Mouse (Mus musculus) fibroblast of lung, adult 2 months (primary cell): ENCODE measurements at regions not wholly inside any gene's neighbourhood (a gene's known extent, or its start where the extent isn't known, plus 50 kb on each side); places are given as distances from the start of the nearest gene placed in this dataset.

Experiments used
- DNase-seq: peaks from one replicate; pipeline ENCODE4 v3.0.0-alpha.2; 2011; ENCODE audit warnings: low read depth

DNA sequence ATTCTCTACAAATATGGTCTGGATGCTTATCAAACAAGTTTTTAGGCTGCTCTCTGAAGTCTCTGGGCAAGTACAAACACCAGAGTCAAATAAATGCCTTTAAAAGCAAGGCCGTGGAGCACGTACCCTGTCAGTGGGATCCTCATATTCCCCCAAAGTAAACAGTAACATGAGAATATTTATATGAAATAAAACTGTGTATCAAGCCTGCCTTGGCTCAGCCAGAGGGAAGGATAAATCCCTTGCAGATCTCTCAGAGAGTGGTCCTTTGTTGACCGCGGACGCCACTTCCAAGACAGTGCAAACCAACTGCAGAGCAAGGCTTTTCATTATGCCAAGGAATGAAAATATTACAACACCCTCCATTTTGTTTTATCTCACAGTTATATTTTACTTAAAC lies 104.8 kb upstream of the 1700066M21Rik start:
- no peak for DNase-seq

- no peak for DNase-seq
Observed at GRCm38 (mm10) chr1:57281549-57281948, 95.9 kb upstream of the 1700066M21Rik start.

- DNase-seq, result peak; percentile 2
Observed at GRCm38 (mm10) chr1:57296186-57296585, 81.2 kb upstream of the 1700066M21Rik start.

DNA sequence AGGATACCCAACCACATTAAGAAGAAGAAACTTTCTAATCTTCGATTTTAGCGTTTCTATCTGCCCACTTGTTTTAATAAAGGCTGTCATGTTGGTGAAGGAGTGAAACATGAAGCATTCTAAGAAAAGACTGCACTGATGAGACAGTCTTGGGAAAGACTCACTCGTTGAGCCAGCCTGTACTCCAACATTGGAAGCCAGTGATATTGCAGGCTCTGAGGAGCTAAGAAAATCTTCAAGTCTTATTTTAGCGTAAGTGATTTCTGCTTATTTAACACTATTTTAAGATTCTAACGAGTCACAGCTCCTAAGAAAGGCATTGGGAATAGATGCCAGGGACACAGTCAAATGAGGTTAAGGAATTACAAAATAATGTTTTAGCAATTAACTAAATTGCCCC lies 78.9 kb upstream of the 1700066M21Rik start:
- no peak for DNase-seq

DNA sequence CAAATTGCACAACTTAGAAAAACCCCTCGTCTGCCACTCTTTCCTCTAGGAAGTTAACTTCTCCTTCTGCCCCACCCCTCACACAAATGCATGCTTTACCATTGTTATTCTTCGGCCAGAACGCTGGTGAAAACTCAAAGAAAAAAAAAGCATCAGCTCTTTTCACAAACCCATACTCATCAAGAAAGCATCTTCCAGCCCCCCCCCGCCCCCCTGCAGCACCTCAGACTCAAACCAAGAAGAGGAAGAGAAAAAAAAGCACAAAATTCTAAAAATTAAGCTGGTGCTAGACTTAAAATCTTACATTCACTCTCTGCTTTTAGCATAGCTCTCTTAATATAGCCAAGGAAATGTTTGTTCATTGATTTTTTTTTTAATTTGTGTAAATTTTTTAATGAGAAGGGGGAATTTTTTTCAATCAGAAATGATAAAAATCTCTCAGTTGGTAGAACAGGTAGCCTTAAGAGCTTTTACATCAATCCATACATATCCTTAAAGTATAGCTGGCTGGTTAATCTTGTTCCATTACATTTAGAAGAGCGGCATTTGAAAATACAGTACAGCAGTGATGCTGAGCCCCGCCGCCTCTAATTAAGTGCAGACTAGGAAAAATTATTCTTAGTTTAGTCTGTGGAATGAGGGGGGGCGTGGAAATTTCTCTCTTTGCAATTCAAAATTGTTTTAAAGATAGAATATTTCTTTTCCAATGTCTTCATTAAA lies 76.0 kb upstream of the 1700066M21Rik start:
- DNase-seq, result no peak

DNA sequence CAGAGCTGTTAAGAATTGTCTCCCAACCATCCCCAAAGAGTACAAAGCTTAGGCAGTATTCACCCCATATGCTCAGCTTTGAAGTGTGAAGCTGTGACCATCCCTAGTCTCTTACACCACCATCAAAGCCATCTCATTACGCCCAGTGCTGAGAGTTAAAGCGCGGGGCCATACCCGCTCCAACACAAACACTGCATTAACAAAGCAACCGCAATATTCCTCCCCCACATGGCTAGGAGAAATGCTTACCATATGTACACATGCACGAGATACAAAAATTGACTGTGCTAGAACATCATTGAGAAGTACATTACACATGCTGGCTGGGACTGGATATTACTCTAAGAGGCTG lies 75.5 kb upstream of the 1700066M21Rik start:
- no peak for DNase-seq

DNA sequence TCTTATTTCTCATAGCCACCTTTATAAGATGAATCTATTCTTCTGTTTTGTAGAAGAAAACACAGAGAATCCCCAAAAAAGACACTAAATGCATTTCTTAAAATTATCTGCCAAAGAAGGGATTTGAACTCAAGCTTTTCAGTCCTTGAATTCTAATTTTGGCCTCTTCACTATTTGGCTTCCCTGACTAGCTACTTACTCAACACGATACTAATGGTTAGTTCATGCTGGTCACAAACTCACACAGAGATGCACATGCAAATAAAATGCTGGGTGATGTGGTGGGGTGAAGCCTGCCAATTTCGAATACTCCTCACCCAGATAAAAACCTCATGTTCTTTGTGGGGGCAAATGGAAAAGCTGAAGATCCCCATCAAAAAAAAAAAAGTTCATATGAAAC lies 72.7 kb upstream of the 1700066M21Rik start:
- no peak for DNase-seq

DNA sequence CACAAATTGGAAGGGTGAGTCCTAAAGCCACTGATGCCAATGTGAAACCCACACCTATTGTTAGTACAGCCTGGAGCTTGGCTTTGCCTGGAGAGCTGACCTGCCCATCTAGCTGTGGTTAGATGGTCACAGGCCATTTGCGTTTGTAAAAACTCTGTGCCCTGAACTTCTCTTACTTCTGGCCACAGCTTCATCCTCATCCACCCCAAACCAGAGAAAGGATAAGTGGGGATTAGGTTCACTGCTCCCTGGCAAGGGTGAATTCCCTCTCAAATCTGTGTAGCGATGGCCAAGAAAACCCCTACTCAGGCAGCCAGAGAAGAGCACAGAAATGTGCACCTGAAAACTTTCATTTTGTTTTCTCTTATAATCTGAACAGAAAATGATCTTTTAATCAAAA lies 54.9 kb upstream of the 1700066M21Rik start:
- DNase-seq, result no peak

DNA sequence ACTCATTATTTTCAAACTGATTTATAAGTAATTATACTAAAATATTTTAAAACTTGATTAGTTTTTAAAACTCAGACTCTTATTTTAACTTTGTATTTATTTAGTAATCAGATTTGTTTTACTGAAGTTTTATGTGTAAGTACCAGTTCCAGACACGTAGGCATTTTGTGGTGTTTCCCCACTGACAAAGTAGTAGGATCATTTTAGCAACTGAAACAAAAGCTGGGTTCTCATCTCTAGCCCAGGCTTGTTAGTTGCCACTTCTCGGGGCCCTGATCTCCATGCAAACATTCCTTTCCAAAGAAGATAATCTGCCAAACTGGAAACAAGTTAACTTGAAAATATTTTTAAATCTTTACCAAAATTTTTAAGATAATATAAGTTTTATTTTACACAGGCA lies 54.3 kb upstream of the 1700066M21Rik start:
- no peak for DNase-seq

DNA sequence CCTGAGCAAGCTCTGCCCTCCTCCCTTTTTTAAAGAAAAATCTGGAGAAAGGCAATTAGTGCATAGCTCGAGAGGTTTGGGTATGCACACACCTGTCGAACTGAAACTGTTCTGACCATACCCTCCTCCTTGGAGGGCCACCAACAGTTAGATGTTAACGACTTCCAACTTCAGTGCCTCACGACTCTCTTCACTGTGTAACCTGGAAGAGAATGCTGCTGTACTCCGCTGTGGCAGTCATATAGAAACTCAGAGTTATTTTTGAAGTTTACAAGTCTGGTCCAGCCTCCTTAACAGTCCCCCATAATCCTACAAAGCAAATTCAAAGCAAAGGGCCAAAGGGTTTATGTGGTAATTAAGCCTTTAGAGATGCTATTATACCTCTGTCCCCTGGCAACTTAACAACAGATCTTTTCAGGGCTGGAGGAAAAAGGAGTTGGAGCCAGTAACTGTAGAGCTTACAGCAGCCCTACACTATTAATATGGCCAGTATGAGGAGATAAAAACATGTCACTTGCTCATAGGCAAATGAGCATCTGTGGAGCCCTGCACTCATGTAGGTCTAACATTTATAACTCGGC lies 51.7 kb upstream of the 1700066M21Rik start:
- no peak for DNase-seq
